Mouse (Mus musculus) spleen, adult 2 months (tissue): ENCODE data around the gene Mras. TPM values are rescaled to one million over a fixed set of nuclear protein-coding genes. Genes with fewer than 3 reads are reported as not detected.

Source experiments
- DNase-seq, 2 experiments: peaks; one replicate each; pipeline versions ENCODE4 v3.0.0 to v3.0.0-alpha.2; 2012 to 2021; ENCODE audit warnings: low spot score in 2 of 2, low read depth in 1 of 2
- H3K27ac ChIP-seq: fragments of 200-500 bp; 2 replicates; pipeline ENCODE4 v1.5.1; 2012; ENCODE audit warnings: low read length, inconsistent platforms; ENCODE audit not compliant: insufficient read depth
- H3K27me3 ChIP-seq: fragments of 200-500 bp; 2 replicates; pipeline ENCODE4 v1.6.1; 2012; ENCODE audit warnings: mild to moderate bottlenecking, moderate library complexity, low read length, inconsistent platforms; ENCODE audit not compliant: control insufficient read depth, insufficient read depth
- H3K36me3 ChIP-seq: fragments of 200-500 bp; 2 replicates; pipeline ENCODE4 v1.6.1; 2012; ENCODE audit warnings: mild to moderate bottlenecking, low read length, inconsistent platforms; ENCODE audit not compliant: control insufficient read depth, insufficient read depth
- H3K4me1 ChIP-seq: fragments of 200-500 bp; 2 replicates; pipeline ENCODE4 v1.6.1; 2011; ENCODE audit warnings: inconsistent platforms; ENCODE audit not compliant: control insufficient read depth, insufficient read depth, insufficient read length
- H3K4me3 ChIP-seq: fragments of 200-500 bp; 2 replicates; pipeline ENCODE4 v1.5.1; 2011; ENCODE audit warnings: mild to moderate bottlenecking, inconsistent platforms; ENCODE audit not compliant: insufficient read depth, insufficient read length; ENCODE audit errors: extremely low read depth
- CTCF ChIP-seq: fragments of 200-500 bp; IDR thresholded peaks from 2 replicates; pipeline ENCODE4 v1.5.1; 2011; ENCODE audit warnings: mild to moderate bottlenecking, inconsistent platforms; ENCODE audit not compliant: insufficient read depth, insufficient read length, insufficient replicate concordance; ENCODE audit errors: extremely low read depth
- POLR2A ChIP-seq: fragments of 200-500 bp; IDR thresholded peaks from 2 replicates; pipeline ENCODE4 v1.6.1; 2011; ENCODE audit warnings: low read depth, low read length, inconsistent platforms
- WGBS: fragments of 180-500 bp; shearing (Covaris S2); methylation state at CpG from one replicate; pipeline ENCODE4 v1.1.7; 2018; 5-methylcytosine and 5-hydroxymethylcytosine counted together
- polyA plus RNA-seq: library from polyadenylated mRNA; depleted of rRNA; stranded (reverse); fragments of >200 nt; gene quantifications from 2 replicates; pipeline ENCODE4 v1.2.3, GENCODE M21; 2012

Mras gene
- polyA plus RNA-seq, 1 experiment, result 9.1 TPM

DNA sequence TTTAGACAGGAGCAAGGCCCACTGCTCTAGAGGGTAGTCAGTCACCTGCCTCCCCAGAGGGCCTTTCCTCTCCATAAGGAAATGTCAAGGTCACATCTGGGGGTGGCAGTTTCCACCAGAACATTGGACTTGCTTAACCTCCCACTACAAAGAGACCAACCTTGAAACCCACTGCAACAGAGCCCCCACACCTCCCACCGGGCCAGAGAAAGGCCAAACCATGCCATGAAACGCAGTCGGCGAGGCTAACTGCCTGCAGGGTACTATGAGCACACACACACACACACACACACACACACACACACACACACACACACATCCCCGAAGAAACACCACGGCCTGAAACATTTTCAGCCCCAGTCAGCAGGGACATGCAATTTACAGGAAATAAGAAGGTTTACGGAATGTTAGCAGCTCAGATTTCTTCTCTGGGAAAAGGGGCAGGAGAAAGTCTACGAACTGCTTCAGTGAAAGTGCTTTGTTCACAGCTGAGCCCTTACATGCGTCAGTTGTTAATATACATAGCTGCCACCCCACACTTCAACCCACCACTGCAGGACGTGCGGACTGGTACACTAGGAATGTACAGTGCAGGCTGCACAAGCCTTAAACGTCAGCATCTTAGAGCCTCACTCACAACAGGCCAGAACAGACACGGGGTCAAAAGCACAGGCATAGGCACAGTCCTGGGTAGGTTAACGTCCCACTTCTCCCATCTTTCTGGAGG, 2.1 kb downstream of the Mras start:
- TF ChIP-seq POLR2A (no peak), CTCF (no peak)
- Histone ChIP-seq H3K4me1 (0 out of 2 replicates have a peak, but pooled peaks cover 2% of the 10 kb centered on the region), H3K27me3 (peaks cover 5% of the 10 kb centered on the region), H3K27ac (0 out of 2 replicates have a peak overlapping the region, but pooled peaks have one; percentile 28), H3K36me3 (no peaks in the 10 kb centered on the region), H3K4me3 (no peak overlapping the region; the same call in 1 of the 2 replicates)
- no peak for DNase-seq
- WGBS, result 79% methylated on average over 14 of the region's 14 CpGs

DNA sequence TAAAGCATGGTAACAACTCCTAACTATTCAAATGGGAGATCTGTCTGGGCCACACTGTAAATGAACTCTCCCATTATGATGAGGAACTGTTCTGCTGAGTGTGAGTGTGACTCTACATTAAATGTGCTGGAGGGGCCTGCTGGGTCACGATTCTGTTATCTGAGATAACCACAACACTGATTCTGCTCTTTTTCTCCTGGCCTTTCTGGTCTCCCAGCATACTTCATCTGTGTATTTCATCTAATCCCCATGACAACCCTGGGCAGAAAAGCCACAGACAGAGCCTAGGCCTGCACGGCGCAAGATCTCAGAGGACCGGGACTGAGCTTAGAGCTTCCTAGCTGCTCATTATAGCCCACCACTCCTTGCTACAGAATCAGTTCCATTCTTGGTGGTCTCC, 4.7 kb downstream of the Mras start:
- Histone ChIP-seq H3K36me3 (no peaks in the 10 kb centered on the region), H3K27ac (no peak overlapping the region), H3K4me3 (no peak overlapping the region), H3K4me1 (0 out of 2 replicates have a peak, but pooled peaks cover 2% of the 10 kb centered on the region), H3K27me3 (peaks cover 5% of the 10 kb centered on the region)
- WGBS, result 64% methylated on average over 4 of the region's 4 CpGs
- TF ChIP-seq POLR2A (no peak), CTCF (no peak)
- no peak for DNase-seq

DNA sequence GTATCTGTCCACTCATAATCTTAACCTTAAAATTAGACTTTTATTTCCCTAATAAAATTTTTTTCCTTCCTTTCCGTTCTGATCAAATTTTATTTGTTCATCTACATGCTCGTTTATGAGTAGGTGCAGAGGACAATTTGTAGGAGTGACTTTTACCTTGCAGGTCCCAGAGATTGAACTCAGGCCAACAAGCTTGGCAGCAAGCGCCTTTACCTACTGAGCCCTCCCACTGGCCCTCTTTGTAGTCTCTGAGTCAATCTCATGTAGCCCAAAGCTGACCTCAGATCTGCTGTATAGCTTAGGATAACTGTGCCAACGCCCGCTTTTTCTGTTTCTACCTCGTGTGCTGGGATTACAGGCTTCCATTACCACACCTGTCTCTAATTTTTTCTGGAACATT, 5.2 kb downstream of the Mras start:
- H3K4me3 ChIP-seq, result no peak overlapping the region
- TF ChIP-seq POLR2A (no peak), CTCF (no peak)
- WGBS, result 83% methylated on average over 6 of the region's 6 CpGs
- H3K27ac ChIP-seq, result no peak overlapping the region
- no peaks in the 10 kb centered on the region for H3K36me3 ChIP-seq
- no peaks in the 10 kb centered on the region for H3K4me1 ChIP-seq
- H3K27me3 ChIP-seq, result peaks cover 5% of the 10 kb centered on the region
- DNase-seq, result no peak

DNA sequence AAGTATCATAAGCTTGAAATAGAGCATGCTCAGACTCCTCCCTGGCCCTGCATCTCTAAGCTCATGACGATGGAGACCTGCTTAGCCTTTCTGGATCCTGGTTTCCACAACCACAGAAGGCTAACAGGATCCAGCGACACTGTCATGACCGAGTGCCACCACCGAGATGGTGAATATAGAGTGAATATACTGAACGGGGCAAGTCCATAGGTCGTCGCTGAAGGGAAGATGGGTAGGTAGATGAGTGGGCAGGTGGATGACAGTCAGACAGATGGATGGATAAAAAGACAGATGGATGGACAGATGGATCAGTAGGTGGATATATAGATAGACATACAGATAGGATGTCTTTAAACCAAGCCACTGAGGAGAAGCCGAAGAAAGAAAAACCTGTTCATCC, 5.8 kb downstream of the Mras start:
- Histone ChIP-seq H3K27ac (no peak overlapping the region), H3K4me1 (no peaks in the 10 kb centered on the region), H3K27me3 (no peaks in the 10 kb centered on the region; the same call in 1 of the 2 replicates), H3K36me3 (no peaks in the 10 kb centered on the region), H3K4me3 (no peak overlapping the region)
- 93% methylated on average over 8 of the region's 8 CpGs for WGBS
- DNase-seq, result no peak
- TF ChIP-seq CTCF (no peak), POLR2A (no peak)

DNA sequence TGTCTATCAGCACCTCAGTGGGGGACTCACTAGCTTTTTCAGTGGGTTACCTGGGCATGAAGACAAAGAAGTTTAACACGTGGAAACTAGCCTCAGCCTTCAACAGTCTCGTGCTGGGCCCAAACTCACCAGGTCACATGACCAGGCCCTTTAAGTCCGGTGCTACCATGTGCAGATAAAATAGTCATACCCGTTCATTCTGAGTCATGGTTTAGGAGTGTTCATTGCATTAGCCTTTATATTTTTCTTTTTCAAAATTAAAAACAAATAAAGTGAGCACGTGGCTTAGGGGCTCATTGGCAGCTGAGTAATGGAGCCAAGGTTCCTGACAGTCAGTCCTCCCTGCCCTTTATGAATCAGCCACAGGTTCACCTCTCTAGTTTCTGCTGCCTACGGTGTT, 6.4 kb downstream of the Mras start:
- no peaks in the 10 kb centered on the region for H3K36me3 ChIP-seq
- H3K4me3 ChIP-seq, result no peak overlapping the region
- whole genome bisulfite sequencing, result 83% methylated on average over 6 of the region's 6 CpGs
- H3K27ac ChIP-seq, result no peak overlapping the region
- no peak for DNase-seq
- H3K4me1 ChIP-seq, result no peaks in the 10 kb centered on the region
- no peaks in the 10 kb centered on the region for H3K27me3 ChIP-seq
- TF ChIP-seq POLR2A (no peak), CTCF (no peak)

DNA sequence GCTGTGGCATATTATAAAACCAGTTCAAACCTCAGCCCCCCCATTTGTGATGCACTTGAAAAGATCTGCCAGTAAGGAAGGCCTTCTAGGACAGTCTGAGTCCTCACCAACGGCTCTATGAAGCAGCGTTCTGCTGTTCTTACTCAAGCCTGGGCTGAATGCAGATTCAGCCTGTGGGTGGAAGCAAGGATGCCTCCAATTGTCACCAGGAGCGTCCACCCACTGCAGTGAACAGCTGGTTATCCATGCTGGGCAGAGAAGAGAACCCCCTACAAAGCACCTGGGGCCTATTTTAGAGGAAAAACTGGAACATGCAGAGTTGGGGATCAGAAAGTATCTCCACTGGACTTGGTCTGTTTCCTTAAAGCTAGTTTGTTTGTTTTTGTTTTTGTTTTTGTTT, 7.3 kb downstream of the Mras start:
- 80% methylated on average over 3 of the region's 3 CpGs for WGBS
- Histone ChIP-seq H3K4me3 (no peak overlapping the region), H3K27ac (no peak overlapping the region), H3K4me1 (no peaks in the 10 kb centered on the region), H3K27me3 (no peaks in the 10 kb centered on the region), H3K36me3 (no peaks in the 10 kb centered on the region)
- TF ChIP-seq POLR2A (no peak), CTCF (no peak)
- DNase-seq, result no peak

DNA sequence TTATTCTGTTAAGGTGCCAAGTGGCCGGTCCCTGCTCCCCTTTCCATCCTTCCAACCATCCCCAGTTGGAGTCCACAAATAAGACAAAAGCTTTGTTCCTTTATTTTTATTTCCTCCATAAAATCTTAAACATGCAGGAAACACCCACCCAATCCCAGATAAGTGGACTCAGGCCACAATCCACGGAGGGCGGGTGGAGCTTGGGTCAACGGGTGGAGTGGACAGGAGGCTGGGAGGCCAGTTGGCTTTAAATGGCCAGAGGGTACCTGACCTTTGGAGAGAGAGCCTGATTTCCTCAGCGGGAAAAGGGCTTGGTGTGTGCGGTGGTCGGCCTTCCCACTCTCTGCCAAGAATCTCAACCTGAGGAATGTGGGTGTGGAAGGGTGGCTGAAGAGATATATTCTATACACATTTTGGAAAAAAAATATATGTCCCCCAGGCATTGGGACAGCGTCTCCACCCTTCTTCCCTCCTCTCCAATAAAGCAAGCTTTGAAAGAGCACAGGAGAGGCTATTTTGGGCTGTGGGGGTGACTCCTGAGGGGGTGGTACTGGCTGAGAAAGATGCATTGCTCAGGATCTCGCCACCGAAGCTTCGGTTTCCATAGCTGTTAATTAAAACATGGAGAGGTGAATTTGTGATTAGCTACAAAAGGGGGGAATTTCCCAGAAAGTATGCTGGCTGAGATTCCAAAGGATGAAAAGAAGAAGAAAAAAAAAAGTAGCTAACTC, 8.4 kb downstream of the Mras start:
- DNase-seq, result no peak
- Histone ChIP-seq H3K36me3 (no peaks in the 10 kb centered on the region), H3K27ac (no peak overlapping the region), H3K4me3 (no peak overlapping the region), H3K4me1 (no peaks in the 10 kb centered on the region), H3K27me3 (no peaks in the 10 kb centered on the region)
- TF ChIP-seq POLR2A (no peak), CTCF (no peak)
- 86% methylated on average over 11 of the region's 11 CpGs for WGBS
